Mouse (Mus musculus): ENCODE measurements around the gene Nkiras1.

DNA sequence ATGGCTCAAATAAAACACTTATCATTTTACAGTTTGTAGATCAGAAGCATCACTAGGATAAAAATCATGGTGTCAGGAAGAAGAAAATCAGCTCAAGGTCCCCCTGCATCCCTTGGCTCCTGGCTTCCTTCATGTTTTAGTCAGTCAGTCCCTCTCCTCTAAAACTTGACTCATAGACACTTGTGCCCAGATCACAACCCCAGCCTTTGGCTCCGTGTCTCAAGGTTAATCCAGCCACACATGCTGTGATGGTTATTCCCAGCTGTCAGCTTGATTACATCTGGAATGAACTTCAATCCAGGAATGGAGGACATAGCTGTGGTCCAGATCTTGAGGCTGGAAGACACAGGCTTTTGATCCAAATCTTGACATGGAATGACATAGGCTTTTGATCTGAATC lies 3.6 kb downstream of the Nkiras1 start:
- TF ChIP-seq CTCF (IDR thresholded peaks at IDR 0.05; ENCODE audit: borderline replicate concordance, extremely low read depth, insufficient read depth, insufficient read length) = no peak
- no peak for TF ChIP-seq POLR2A (IDR thresholded peaks at IDR 0.05; ENCODE audit: borderline replicate concordance, extremely low read depth, insufficient read depth, insufficient read length, poor library complexity, severe bottlenecking)

All from brain, embryonic 14.5 days (tissue).